Mouse (Mus musculus) kidney, adult 2 months (tissue): ENCODE results near the gene Polr1d. TPM values are rescaled to one million over a fixed set of nuclear protein-coding genes. Genes with fewer than 3 reads are reported as not detected.

Experiments used
- DNase-seq: peaks from one replicate; pipeline ENCODE4 v3.0.0; 2021
- H3K27ac ChIP-seq: fragments of 200-500 bp; 2 replicates; pipeline ENCODE4 v1.5.1; 2012; ENCODE audit warnings: low read depth, low read length, control low read depth, inconsistent platforms; ENCODE audit not compliant: insufficient read depth
- H3K27me3 ChIP-seq: fragments of 200-500 bp; replicated peaks from 2 replicates; pipeline ENCODE4 v1.6.1; 2012; ENCODE audit warnings: mild to moderate bottlenecking, moderate library complexity, low read length, inconsistent platforms; ENCODE audit not compliant: control insufficient read depth, insufficient read depth
- H3K36me3 ChIP-seq: fragments of 200-500 bp; 2 replicates; pipeline ENCODE4 v1.6.1; 2012; ENCODE audit warnings: mild to moderate bottlenecking, moderate library complexity, low read length, inconsistent platforms; ENCODE audit not compliant: control insufficient read depth, insufficient read depth
- H3K4me1 ChIP-seq: fragments of 200-500 bp; 2 replicates; pipeline ENCODE4 v1.6.1; 2011; ENCODE audit warnings: low read length; ENCODE audit not compliant: control insufficient read depth, insufficient read depth
- H3K4me3 ChIP-seq: fragments of 200-500 bp; 2 replicates; pipeline ENCODE4 v1.5.1; 2011; ENCODE audit warnings: mild to moderate bottlenecking, low read depth, low read length, control low read depth; ENCODE audit not compliant: insufficient read depth
- CTCF ChIP-seq: fragments of 200-500 bp; conservative IDR thresholded peaks from 2 replicates; pipeline ENCODE4 v1.5.1; 2011; ENCODE audit warnings: low read depth, mild to moderate bottlenecking, control low read depth, low read length, moderate library complexity, mixed read lengths; ENCODE audit not compliant: insufficient read depth, insufficient read length
- POLR2A ChIP-seq: fragments of 200-500 bp; IDR thresholded peaks from one replicate; pipeline ENCODE4 v1.6.1; 2011; ENCODE audit warnings: low read depth, low read length, control low read depth
- WGBS: fragments of 180-500 bp; shearing (Covaris S2); methylation state at CpG from one replicate; pipeline ENCODE4 v1.1.7; 2018; 5-methylcytosine and 5-hydroxymethylcytosine counted together
- polyA plus RNA-seq: library from polyadenylated mRNA; depleted of rRNA; stranded (reverse); fragments of >200 nt; gene quantifications from 2 replicates; pipeline ENCODE4 v1.2.3, GENCODE M21; 2012

Gene Polr1d
- polyA plus RNA-seq, 1 experiment: 55.9 TPM

DNA sequence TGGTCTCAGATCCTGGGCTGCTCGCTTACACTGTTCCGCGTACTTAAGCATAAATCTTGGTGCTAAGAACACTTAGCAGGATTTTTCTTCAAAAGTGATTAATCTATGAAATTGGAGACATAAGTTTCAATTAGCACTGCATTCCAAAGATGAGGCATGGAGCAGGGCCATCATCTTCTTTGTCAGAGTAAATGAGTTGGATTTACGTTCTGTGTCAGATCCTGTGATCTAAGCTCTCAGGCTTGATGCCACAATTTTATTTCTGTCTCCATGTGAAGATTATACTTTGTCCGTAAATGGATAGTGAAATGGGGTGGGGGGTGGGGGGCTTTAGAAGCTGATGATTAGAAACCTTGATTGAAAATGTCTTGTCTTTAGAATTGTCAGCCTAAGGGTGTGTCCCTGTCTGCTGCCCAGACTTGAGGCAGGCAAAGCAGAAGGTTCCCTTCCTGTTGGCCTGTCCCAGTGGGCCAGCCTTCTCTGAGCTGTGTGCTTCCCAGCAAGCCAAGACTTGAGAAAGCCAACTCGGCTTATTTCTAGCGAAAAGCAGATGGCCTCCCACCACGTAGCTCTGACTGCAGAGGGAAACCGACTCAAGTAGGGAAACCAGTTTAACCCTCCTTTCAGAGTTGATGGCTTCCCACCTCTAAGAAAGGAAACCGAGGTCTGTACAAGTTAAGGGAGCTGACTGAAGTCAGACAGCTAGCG lies 13.6 kb downstream of the Polr1d start:
- Histone ChIP-seq H3K27me3 (no peaks in the 10 kb centered on the region), H3K4me1 (peaks cover 19% of the 10 kb centered on the region), H3K27ac (no peak overlapping the region), H3K36me3 (no peaks in the 10 kb centered on the region), H3K4me3 (no peak overlapping the region)
- DNase-seq: no peak
- 82% methylated on average over 11 of the region's 11 CpGs for WGBS
- TF ChIP-seq CTCF (no peak), POLR2A (no peak)

DNA sequence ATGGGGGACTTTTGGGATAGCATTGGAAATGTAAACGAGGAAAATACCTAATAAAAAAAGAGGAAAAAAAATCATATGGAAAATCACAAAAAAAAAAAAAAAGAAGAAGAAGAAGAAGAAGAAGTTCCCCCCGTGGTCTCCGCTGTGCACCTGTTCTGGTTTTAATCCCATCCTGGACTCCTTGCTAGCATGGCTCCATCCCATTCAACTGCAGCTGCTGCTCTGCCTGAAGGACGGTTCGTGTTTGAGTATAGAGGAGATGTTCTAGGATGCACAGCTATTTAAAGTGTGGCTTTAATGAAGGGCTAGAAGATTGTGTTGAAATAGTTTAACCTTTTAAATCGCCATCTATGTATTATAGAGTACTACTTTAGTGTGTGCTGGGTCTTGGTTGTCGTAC lies 15.6 kb downstream of the Polr1d start:
- H3K27ac ChIP-seq: no peak overlapping the region
- no peak overlapping the region for H3K4me3 ChIP-seq
- 98% methylated on average over 7 of the region's 7 CpGs for WGBS
- H3K4me1 ChIP-seq: peaks cover 19% of the 10 kb centered on the region
- no peak for TF ChIP-seq CTCF
- no peak for TF ChIP-seq POLR2A
- H3K36me3 ChIP-seq: no peaks in the 10 kb centered on the region; the same call in 1 of the 2 replicates
- no peak for DNase-seq
- no peaks in the 10 kb centered on the region for H3K27me3 ChIP-seq

DNA sequence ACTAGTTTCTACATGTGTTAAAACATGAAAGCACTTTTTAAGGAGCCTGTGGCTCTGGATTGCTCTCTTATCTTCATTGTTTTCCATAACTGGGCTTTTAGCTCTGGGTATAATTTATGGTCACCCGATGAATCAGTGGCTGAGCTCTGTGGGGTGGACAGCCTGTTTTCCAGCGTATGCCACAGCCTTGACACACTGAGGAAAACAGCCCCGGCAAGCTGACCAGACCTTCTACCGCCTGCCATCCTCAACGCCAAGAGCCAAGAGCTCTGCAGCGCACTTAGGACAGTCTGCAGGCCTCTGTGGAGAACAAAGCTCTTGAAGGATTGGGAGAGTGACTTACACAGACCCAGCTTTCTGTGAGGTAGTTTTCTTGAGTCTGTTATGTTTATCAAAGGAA lies 17.4 kb downstream of the Polr1d start:
- H3K27me3 ChIP-seq: no peaks in the 10 kb centered on the region
- no peak for DNase-seq
- no peak overlapping the region for H3K4me3 ChIP-seq
- H3K36me3 ChIP-seq: no peaks in the 10 kb centered on the region; the same call in 1 of the 2 replicates
- H3K4me1 ChIP-seq: peaks cover 19% of the 10 kb centered on the region
- H3K27ac ChIP-seq: no peak overlapping the region
- WGBS: 75% methylated on average over 6 of the region's 6 CpGs
- TF ChIP-seq POLR2A: no peak
- no peak for TF ChIP-seq CTCF

DNA sequence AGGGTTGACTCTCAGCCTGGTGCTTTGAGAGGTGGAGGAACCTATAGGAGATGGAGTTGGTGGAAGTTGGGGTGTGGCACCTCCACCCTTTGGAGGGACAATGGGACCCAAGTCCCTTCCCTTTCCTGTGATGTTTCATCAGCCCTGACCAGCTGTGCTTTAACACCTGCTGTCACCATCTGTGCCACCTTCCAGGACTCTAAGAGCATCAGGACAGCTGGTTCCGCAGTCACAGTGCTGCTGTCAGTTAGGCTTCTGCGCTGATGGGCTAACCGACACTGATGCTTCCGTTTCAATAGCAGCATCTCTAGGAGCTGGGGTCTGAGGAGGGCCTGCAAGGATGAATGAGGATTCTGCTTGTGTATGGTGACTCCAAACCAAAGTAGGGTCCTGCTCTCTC lies 19.7 kb downstream of the Polr1d start:
- H3K4me1 ChIP-seq: peaks cover 13% of the 10 kb centered on the region
- DNase-seq: no peak
- no peak overlapping the region for H3K27ac ChIP-seq
- 98% methylated on average over 4 of the region's 4 CpGs for WGBS
- H3K27me3 ChIP-seq: no peaks in the 10 kb centered on the region
- no peak overlapping the region for H3K4me3 ChIP-seq
- H3K36me3 ChIP-seq: no peaks in the 10 kb centered on the region; the same call in 1 of the 2 replicates
- no peak for TF ChIP-seq CTCF
- TF ChIP-seq POLR2A: no peak

DNA sequence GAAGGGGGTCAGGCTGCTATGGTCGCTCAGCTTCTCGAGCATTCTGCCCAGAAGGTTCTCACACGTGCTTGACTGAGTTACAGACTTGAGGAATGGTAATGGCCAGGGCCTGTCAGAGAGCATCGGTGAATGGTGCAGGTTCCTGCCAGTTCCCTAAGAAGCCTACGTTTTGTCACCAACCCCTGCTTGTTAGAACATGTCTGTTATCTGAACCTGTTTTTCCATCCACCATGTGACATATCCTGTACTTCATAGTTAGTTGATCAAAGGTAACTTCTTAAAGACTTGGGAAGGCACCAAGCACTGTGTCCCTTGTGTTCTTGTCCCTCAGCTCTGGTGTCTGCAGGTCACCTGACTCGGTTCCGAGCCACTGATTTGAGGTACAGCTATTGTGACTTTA lies 21.8 kb downstream of the Polr1d start:
- Histone ChIP-seq H3K4me1 (peaks cover 3% of the 10 kb centered on the region; the same call in 1 of the 2 replicates), H3K27me3 (no peaks in the 10 kb centered on the region), H3K27ac (no peak overlapping the region), H3K4me3 (no peak overlapping the region), H3K36me3 (no peaks in the 10 kb centered on the region; the same call in 1 of the 2 replicates)
- TF ChIP-seq POLR2A (no peak), CTCF (no peak)
- no peak for DNase-seq
- 56% methylated on average over 7 of the region's 7 CpGs for WGBS

DNA sequence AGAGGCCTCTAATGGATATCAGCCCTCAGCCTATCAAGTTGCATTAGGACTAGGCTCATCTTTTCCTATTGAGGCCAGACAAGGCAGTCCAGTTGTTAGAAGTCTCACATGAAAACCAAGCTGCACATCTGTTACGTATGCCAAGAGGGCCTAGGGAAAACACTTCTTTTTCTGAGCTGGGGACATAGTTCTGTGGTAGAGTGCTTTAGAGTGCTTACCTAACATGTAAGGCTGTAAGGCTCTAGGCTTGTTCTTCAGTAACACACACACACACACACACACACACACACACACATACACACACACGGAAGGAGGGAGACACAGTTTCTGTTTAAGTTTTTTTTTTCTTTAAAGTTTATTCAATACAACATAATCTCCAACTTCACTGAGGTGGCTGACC lies 23.3 kb downstream of the Polr1d start:
- DNase-seq: no peak
- no peaks in the 10 kb centered on the region for H3K4me1 ChIP-seq
- no peak overlapping the region for H3K4me3 ChIP-seq
- no peak overlapping the region for H3K27ac ChIP-seq
- no peaks in the 10 kb centered on the region; the same call in 1 of the 2 replicates for H3K36me3 ChIP-seq
- TF ChIP-seq CTCF (no peak), POLR2A (no peak)
- WGBS: 90% methylated on average over 2 of the region's 2 CpGs
- no peaks in the 10 kb centered on the region for H3K27me3 ChIP-seq

DNA sequence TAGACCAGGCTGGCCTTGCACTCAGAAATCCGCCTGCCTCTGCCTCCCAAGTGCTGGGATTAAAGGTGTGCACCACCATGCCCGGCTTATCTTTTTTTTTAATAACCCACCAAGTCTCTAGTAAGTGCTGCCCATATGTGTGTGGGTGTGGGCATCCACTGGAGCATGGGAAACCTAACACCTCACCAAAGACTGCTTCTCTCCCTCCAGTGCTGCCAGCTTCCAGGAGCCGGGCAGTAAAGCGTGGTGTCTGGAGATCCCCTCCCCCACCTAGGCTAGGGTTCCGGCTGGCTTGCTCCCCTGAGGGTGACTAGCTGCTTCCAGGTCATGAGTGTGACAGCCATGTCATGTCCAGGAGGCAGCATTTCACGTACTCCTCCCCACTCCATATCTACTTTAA lies 25.4 kb downstream of the Polr1d start:
- TF ChIP-seq POLR2A (no peak), CTCF (no peak)
- 69% methylated on average over 6 of the region's 6 CpGs for WGBS
- Histone ChIP-seq H3K4me1 (no peaks in the 10 kb centered on the region), H3K36me3 (no peaks in the 10 kb centered on the region), H3K27me3 (no peaks in the 10 kb centered on the region), H3K27ac (no peak overlapping the region), H3K4me3 (no peak overlapping the region)
- DNase-seq: no peak
